Mouse (Mus musculus) cerebellum, adult 9-11 months (tissue): ENCODE data around the gene Metap1.

Experiments
- DNase-seq: peaks from one replicate; pipeline ENCODE4 v3.0.0; 2022

Gene Metap1

DNA sequence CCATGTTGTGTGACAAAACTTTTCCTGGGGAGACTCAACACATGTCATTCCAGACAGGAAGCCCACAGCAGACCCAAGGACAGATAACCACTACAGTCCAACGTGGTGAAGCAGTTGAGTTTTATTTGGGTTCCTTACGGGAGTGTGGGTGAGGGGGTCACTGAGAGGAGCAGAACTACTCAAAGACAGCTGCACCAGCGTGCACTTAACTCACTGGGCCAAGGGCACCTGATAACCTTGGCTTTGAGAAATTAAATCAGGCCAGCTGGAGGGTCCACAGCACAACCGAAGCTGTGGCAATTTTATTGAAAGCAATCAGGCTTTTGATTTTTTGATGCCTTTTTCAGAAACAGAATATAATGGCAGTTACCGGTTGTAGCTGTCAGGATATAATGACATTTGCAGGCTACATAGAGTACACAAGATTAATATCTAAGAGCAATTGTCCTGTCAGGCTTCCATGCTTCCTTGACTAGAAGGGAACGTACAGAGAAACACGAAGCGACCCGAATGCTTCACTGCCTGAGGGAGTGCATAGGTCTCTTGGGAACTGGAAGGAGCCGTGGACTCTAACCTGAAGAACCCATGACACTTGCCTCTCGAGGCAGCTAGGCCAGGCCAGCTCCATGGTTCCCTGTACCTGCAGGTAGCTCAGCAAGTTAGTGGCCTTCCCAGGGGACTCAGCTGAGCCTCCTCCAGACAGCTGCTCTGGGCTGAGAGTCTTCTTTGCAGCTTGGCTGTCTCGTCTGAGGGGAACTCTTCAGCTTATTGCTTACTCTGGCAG lies 41.0 kb downstream of the Metap1 start:
- no peak for DNase-seq

GRCm38 (mm10) chr3:138443465-138443771 lies 45.9 kb downstream of the Metap1 start:
- no peak for DNase-seq

DNA sequence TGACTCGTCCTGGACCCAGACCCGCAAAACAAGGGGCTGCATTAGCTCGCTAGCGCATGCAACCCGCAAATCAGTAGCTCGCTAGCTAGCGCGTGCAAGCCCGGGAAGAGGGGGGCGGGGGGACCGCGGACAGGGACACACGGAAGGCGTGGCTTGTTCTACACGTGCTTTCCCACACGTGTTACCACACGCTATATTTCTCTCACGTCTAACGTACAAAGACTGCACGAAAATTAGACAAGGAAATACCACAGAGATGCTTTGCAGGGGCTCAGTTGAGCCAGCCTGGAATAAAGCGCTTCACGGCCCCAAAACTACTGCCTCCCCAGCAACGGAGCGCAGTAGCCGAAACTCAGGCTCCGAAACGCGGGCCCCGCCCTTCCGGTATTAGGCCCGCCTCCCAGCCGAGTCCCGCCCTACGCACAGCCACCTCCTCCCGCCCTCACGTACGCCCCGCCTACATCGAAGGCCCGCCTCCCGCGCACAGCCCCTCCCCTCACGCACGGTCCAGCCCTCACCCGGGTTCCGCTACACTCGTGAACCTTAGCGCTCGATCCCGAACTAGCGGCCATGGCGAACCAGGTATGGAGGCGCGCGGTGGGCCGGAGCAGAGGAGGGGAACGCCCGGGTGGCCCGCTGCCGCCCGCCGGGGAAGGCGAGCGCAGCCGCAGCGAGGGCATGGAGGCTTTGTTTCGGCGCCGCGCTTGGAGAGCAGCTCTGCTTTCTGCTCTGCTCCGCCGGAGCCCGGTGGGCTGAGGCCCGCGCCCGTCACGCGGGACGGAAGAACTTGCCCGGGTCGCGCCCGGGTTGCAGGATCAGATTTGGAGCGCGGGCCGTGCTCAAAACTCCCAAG lies 46.5 kb downstream of the Metap1 start, which contains the start of gene Adh5:
Gene Adh5 (plus strand): TSS at position 482 of the 853 bp plus-strand sequence.
- peak; percentile 92 for DNase-seq

DNA sequence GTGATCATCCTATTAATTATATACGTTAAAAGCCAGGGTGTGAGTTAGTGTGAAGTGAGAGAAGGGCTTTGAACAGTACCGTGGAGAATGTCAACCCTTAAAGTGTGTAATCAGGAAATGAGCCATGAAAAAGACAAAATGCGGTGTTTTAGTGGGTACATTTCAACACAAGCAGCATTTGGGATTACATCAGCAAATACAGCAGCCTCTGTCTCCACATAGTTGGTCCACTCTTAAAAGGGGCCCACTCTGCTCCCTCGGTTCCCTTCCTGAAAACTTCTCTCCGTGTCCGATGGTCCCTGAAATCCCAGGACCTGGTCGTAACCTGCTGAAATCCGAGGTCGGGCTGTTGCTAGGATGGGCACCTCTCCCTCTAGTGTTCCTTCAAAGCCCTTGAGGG lies 47.1 kb downstream of the Metap1 start:
- no peak for DNase-seq

- DNase-seq = no peak
Observed at GRCm38 (mm10) chr3:138438716-138439115, 50.6 kb downstream of the Metap1 start.

DNA sequence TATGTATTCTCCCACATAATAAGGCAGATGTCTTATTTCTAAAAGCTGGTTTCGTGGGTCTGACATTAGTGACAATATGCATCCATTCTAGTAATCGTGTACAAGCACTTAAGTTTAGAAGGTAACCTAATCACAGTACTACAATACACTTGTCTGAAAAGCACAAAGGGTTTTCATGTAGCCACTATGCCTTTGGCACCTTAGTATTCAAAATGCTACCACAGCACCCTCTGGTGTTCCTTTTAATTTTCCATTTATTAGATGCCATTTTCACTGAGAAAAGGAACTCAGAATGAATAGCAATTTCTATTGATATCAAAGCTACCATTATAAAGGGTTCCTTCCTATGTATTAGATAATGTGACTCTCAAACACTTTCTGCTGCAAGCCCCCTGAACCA lies 57.5 kb downstream of the Metap1 start:
- DNase-seq = no peak

DNA sequence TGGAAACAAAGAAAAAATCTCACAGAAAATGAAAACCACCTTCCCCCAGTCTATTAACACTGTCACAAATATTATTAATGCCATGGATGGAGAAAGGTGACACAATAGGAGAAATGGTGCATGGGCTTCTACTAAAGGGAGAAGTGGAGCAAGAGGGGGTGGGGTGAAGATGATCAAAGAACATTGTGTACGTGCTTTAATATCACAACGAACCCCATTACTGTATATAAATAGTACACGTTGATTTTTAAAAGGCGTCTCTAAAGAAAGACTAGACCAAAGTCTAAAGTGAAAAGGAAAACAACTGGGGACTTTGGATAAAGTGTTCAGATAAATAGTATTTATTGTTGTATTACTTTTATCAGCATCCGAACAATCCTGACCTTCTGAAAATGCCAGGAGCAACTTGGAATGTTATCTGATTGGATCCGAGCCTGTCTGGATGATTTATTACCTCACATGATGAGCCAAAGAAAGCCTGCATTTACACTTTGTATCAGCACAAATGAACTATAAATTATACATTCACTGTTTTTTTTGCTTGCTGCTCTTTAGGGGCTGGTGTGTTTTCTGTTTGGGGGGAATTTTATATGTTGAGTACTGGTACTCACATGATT lies 58.8 kb downstream of the Metap1 start:
- DNase-seq = no peak

- no peak for DNase-seq
Observed at GRCm38 (mm10) chr3:138424247-138424646, 65.1 kb downstream of the Metap1 start.

DNA sequence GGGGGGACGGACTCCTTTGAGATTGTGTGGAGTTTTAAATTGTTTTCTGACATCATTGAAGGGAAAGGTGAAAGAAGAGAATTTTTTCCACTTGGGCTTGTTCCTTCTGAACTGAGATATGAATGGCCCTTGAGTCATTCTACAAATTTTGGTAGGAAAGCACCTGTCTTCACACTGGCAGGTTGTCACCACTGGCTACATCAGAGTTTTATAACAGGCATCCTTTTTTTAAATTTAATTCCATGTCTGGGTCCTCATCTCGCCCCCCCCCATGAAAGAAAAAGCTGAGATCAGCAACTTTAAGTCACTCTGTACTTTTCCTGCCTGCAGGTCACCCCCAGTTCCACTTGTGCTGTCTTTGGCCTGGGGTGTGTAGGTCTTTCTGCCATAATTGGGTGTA lies 65.7 kb downstream of the Metap1 start:
- no peak for DNase-seq

DNA sequence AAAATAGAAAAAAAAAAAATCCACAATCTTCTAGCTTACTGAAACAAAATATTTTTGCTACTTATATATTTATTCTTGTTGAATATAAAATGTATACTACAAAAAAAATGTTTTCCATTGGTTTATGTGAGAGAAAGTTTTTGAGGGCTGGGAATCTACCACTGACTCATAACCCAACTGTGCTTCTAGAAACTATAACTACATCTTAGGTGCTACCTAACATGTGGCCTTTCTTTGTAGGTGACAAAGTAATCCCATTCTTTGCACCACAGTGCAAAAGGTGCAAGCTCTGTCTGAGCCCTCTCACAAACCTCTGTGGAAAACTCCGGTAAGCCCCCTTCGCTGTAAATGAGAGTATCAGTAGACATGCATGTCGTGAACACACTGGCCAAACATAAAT lies 68.9 kb downstream of the Metap1 start:
- DNase-seq = no peak

DNA sequence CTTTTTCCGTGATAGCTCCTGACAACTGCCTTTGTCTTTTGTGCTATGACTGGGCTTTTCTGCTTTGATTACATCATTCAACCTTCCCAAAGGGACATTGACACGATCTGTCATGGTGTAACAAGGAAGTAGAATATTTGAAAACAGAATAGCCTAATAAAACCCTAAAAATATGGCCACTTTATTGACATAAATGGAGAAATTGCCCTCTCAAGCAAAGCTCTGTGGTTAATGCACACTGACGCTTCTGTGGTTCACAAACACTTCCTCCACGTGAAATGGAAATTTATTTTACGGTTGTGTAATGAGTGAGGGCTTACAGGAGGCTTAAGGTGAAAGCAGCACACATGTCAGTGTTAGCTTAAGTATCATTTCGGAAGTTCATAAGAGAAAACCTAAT lies 69.9 kb downstream of the Metap1 start:
- DNase-seq = no peak

DNA sequence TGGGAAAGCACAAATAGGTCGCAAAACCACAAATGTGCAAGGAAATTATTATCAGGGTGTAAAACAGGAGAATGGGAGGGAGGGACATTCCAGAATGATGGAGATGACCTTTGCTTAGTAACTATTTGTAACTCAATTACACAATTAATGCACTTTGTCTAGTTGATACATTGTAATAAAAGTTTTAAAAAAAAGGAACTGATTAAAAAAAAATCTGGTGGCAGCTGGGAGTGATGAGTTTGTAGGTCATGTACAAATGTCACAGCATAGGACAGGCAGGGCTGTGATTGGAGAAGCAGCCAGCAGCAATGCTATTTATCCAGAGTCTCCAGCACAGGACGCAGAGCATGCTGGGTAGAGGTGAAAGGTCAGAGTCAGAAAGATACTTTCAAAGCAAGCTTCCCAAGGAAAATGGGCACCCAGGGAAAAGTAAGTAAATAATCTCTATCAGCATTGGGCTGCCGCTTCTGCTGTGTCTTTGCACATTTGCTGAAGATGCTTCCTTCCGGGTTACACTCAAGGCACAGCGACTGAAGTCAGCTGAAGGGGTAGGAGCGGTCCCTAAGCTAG lies 74.1 kb downstream of the Metap1 start, which contains the start of gene Adh4:
Gene Adh4 (plus strand): TSS at position 346 of the 570 bp plus-strand sequence.
- no peak for DNase-seq

DNA sequence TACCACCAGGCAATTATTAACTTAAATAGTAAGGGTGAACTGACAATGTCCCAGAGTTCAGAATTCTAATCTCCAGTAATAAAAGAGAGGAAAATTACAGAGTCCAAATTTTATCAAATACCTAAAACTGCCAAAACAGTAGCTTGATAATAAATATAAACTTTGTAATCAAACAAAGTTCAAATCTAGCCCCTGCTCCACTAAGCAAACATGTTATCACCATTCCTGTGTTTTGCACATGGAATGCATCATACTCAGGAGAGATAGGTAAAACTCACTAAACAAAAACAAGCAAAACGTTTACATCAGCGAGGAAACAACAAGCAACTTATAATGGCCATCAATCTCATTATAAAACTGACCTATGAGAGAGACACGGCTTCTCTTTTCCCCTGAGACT lies 79.1 kb downstream of the Metap1 start:
- DNase-seq = no peak

DNA sequence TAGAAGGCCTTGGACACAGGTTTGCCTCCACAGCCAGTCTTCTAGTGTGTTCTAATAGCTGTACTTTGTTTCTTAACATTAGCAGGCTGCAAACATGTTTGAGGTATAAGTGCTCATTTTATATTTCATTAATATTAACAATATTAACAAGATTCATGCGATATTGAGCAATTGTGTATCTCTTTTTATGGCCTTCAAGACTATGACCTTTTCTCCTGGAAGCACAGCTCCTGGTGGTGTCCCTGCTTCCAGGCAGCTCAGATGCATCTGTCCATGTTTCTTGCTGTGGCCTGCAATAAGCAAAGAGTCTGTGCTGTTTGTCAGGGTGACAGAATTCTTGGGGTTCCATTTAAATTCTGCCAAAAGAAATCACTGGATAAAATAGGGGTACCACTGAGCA lies 79.7 kb downstream of the Metap1 start:
- no peak for DNase-seq
